Mouse (Mus musculus) kidney, postnatal 10 days (tissue): ENCODE measurements around the gene Bend4.

ENCODE experiments used
- DNase-seq: peaks from one replicate; pipeline ENCODE4 v3.0.0; 2021; ENCODE audit warnings: mixed read lengths

Bend4 gene

GRCm38 (mm10) chr5:67411475-67411874, 16.6 kb downstream of the Bend4 start:
- DNase-seq, result no peak

GRCm38 (mm10) chr5:67410426-67410825, 17.7 kb downstream of the Bend4 start:
- no peak for DNase-seq

GRCm38 (mm10) chr5:67408391-67408790, 19.7 kb downstream of the Bend4 start:
- no peak for DNase-seq

GRCm38 (mm10) chr5:67404919-67405318, 23.2 kb downstream of the Bend4 start:
- DNase-seq, result no peak

GRCm38 (mm10) chr5:67404380-67404779, 23.7 kb downstream of the Bend4 start:
- DNase-seq, result no peak

- peak; percentile 32 for DNase-seq
Measured at GRCm38 (mm10) chr5:67401612-67402011, 26.5 kb downstream of the Bend4 start.

GRCm38 (mm10) chr5:67400608-67401480, 27.3 kb downstream of the Bend4 start:
- no peak for DNase-seq

- no peak for DNase-seq
Measured at GRCm38 (mm10) chr5:67399876-67400607, 28.1 kb downstream of the Bend4 start.

GRCm38 (mm10) chr5:67397186-67397585, 30.9 kb downstream of the Bend4 start:
- DNase-seq, result no peak

GRCm38 (mm10) chr5:67395211-67395851, 32.8 kb downstream of the Bend4 start:
- DNase-seq, result no peak

GRCm38 (mm10) chr5:67393951-67394350, 34.2 kb downstream of the Bend4 start:
- no peak for DNase-seq

- DNase-seq, result no peak
Measured at GRCm38 (mm10) chr5:67382556-67382955, 45.6 kb downstream of the Bend4 start.

- DNase-seq, result no peak
Measured at GRCm38 (mm10) chr5:67381690-67382089, 46.4 kb downstream of the Bend4 start.

- DNase-seq, result no peak
Measured at GRCm38 (mm10) chr5:67377044-67377621, 51.0 kb downstream of the Bend4 start.

- no peak for DNase-seq
Measured at GRCm38 (mm10) chr5:67362931-67363330, 65.2 kb downstream of the Bend4 start.

GRCm38 (mm10) chr5:67362316-67362715, 65.8 kb downstream of the Bend4 start:
- no peak for DNase-seq

- peak; percentile 12 for DNase-seq
Measured at GRCm38 (mm10) chr5:67348949-67349348, 79.2 kb downstream of the Bend4 start.

- DNase-seq, result no peak
Measured at GRCm38 (mm10) chr5:67347060-67347459, 81.0 kb downstream of the Bend4 start.
